Mouse (Mus musculus): ENCODE measurements at regions not wholly inside any gene's neighbourhood (a gene's known extent, or its start where the extent isn't known, plus 50 kb on each side); places are given as distances from the start of the nearest gene placed in this dataset.

GRCm38 (mm10) chrX:142456022-142456421 is 65.7 kb upstream of the Acsl4 start:
- no peak for DNase-seq

DNA sequence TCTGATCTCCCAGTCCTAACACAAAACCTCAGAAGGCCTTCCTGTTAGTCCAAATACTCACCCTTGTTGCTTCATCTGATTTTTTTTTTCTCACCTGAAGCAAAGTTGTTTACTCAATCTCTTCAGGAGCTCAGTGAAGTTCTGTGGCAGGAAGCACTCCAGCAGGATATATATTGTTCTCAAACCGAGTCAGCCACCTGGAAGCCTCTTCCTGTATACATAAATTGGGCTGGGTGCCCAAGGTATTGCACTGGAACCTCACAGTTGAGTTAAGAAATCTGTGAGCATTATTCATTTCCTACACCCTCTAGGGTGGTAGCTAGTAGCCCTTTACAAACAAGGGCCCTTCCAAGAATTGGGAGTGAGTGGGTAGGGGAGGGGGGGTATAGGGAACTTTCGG is 73.8 kb upstream of the Acsl4 start:
- no peak for DNase-seq

- no peak for DNase-seq
Observed at GRCm38 (mm10) chrX:142464756-142465155, 74.4 kb upstream of the Acsl4 start.

DNA sequence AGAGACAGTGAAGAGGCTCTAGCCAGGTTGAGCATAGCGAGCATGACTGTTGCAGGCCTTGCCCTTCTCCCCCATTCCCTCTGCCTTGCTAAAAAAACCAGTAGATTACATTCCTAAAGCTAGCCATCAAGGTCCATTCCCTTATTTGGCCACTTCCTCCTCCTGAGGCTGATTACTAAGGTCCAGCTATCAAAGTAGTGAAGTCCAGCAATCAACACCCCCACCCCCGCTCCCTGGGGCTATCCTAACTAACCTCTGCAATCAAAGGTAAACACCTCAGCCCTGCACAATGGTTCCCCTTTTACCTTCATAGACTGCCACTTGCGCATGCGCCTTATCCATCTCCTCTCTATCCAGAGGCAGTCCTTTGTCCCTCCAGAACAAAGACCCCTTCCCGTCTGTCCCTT is 77.5 kb upstream of the Acsl4 start:
- peak; percentile 37 to 61 for DNase-seq

- DNase-seq = no peak
Observed at GRCm38 (mm10) chrX:142468388-142468787, 78.1 kb upstream of the Acsl4 start.

DNA sequence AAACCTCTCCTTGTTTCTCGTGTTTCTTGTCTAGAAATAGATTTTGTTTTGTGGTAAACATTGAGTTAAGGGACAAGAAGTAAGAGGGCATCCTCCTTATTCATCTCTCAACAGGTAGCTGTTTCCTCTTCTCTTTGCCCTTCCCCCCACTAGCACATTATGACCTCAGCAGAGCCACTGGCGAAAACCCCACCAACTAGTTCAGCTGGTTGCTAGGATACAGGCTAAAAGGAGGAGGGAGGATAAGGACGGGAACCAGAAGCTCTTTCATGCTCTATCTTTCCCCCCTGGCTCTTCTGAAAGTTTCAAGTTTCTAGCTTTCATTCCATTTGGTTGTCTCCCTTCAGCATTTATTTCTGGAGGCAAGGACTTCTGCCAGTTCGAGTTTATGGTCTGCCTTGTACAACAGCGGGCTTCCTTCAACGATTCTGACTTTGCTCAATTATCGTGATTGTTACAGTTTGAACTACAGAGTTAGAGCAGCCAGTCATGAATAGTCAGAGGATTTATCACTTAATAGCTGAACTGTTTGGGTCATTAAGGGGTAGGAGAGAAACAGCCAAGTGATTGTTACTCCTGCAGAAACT is 78.8 kb upstream of the Acsl4 start:
- peak in 1 of 2 experiments; percentile 22 for DNase-seq

DNA sequence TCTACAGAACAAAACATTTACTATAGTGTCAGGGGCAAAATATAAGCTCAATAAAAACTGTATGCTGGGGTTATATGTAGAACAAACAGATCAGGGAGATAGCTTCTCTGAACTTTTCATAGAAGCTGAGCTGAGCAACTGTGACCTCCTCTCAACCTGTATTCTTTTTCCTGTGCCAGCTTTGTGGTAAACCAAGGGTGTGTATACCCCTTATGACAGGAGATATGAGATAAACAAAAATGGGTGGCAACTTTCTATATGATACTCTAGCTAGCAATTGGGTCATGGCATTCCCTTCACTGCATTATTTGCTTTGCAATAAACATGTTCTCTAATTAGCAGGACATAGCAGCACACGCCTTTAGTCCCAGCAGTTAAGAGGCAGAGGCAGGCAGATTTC is 79.7 kb upstream of the Acsl4 start:
- DNase-seq = no peak

- DNase-seq = no peak
Observed at GRCm38 (mm10) chrX:142481203-142481815, 91.0 kb upstream of the Acsl4 start.

DNA sequence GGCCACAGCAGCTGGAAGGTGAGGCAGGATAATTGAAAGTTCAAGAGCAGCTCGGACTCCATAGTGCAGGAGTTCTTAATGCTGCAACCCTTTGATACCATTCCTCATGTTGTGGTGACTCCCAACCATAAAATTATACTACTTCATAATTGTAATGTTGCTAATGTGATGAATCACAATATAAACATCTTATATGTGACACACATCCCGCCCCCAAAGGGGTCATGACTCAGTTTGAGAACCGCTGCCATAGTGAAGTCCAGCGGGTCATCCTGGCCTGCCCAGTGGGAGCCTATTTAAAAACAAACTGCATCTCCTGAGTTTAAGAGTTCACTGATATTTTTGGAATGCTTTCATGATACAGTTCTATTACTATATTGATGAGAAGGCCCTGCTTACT is 97.7 kb upstream of the Acsl4 start:
- no peak for DNase-seq

DNA sequence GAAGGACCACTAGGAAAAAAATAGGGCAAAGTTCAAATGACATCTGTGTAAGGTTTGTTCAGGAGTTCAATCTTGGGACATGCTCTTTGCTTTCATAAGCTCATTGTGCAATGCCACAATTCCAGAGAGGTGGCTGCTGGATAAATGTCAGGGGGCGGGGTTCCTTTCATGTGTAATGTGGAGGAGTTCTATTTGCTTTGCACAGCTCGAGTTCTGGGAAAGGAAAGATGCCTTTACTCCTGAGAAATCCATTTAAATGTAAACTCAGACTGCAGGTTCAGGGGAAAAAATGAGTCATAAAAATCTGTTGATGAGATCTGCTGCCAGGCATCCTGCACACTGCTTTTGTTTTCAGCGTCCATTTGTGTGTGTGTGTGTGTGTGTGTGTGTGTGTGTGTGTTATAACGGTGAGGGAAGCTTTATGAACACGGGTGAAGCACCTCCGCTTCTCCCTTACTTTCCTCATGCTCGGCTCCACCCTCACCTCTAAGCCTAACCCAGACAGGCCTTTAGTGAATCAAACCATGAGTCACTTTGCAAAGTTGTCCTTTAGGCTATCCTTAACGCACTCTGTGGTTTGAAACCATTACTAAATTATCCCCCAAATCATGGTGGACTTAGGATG is 99.9 kb upstream of the Acsl4 start:
- DNase-seq = no peak

- no peak for DNase-seq
Observed at GRCm38 (mm10) chrX:142501094-142501493, 110.8 kb upstream of the Acsl4 start.

GRCm38 (mm10) chrX:142504962-142505361 is 114.6 kb upstream of the Acsl4 start:
- DNase-seq = no peak

DNA sequence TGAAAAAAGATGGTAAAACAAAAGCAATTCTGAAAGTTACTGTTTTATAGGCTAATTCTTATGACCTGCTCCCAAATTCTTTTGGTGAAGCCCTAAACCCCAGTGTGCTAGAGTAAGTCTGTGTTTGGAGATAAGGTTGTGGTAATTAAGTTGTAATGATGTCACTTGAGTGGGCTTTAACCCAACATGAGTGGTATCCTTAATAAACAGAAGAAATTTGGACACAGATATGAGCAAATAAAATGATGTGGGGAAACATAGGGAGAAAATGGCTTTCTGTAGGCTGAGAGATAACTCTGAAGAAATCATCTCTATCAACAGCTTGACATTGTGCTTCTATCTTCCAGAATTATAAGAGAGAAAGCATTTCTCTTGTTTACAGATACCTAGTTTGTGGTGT is 117.1 kb upstream of the Acsl4 start:
- no peak for DNase-seq

GRCm38 (mm10) chrX:142516406-142517131 is 126.2 kb upstream of the Acsl4 start:
- no peak for DNase-seq

GRCm38 (mm10) chrX:142517205-142517604 is 126.9 kb upstream of the Acsl4 start:
- DNase-seq = no peak

DNA sequence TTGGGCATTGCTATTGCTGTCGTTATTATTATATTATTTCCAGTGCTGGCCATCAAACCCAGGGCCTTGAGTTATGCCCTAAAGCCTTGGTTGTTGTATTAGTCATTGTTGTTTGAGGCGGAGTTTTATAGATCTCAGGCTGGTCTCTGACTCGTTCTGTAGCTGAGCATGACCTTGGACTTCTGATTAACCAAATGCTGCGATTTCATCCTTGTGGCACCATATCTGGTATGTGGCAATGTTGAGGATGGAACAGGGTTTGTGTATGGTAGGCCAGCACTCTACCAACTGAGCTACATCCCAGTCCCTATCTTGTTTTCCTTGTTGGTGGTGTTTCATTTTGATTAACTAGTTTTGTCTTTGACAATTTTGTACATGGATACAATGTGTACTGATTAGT is 130.7 kb upstream of the Acsl4 start:
- no peak for DNase-seq

DNA sequence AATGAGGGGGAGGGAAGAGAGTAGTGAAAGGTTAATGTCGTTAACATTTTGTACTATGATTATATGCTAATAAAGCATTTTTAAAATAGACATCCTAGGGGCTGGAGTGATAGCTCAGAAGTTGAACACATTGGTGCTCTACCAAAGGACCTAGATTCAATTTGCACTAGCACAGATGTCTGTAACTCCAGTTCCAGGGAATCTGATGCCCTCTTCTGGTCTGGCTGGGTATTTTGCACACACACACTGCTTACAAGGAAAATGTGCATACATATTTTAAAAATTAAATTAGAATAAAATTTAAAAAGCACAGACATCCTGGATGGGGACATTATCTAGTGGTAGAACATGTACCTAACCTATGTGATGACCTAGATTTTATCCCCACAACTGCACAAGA is 136.6 kb upstream of the Acsl4 start:
- peak in 1 of 2 experiments; percentile 52 for DNase-seq

- DNase-seq = no peak
Observed at GRCm38 (mm10) chrX:142529892-142530291, 139.6 kb upstream of the Acsl4 start.

GRCm38 (mm10) chrX:142534780-142535179 is 144.4 kb upstream of the Acsl4 start:
- no peak for DNase-seq

DNA sequence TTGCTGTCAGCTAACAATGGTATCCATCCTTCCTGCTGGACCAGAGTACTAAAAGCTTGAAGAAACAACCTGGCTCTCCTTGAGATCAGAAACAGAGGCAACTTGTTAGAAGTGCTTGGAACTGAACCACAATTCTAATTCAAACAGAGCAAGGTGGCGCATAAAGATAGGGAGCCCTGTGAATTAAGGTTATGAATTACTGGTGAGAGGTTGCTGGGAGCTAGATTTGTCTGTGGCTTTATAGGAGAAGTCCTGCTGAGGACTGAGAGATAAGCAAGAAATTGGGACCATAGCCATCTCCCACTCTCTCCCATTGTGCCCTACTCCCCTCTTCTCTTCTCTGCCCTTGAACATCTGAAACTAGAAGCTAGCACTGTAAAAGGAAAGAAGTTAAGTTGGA is 145.2 kb upstream of the Acsl4 start:
- DNase-seq = no peak

GRCm38 (mm10) chrX:142535954-142536353 is 145.3 kb upstream of the Tmem164 start:
- no peak for DNase-seq

- DNase-seq = no peak
Observed at GRCm38 (mm10) chrX:142537259-142537963, 143.8 kb upstream of the Tmem164 start.

GRCm38 (mm10) chrX:142540264-142540663 is 140.9 kb upstream of the Tmem164 start:
- DNase-seq = peak; percentile 29 to 37

All from kidney, adult 8-10 months (tissue).